Mouse (Mus musculus): ENCODE data around the gene Mcu.

Mcu gene

GRCm38 (mm10) chr10:59613276-59613675 is 3.2 kb downstream of the Mcu start:
- DNase-seq (ENCODE audit: low spot score in 2 of 2): no peak

GRCm38 (mm10) chr10:59604879-59605464 is 11.5 kb downstream of the Mcu start:
- no peak for DNase-seq (ENCODE audit: low spot score in 2 of 2)

GRCm38 (mm10) chr10:59603843-59604242 is 12.6 kb downstream of the Mcu start:
- DNase-seq (ENCODE audit: low spot score in 2 of 2): no peak

- DNase-seq (ENCODE audit: low spot score in 2 of 2): no peak
These were observed 13.6 kb downstream of the Mcu start for GRCm38 (mm10) chr10:59602891-59603290.

- DNase-seq (ENCODE audit: low spot score in 2 of 2): no peak
These were observed 14.4 kb downstream of the Mcu start for GRCm38 (mm10) chr10:59602043-59602442.

GRCm38 (mm10) chr10:59600516-59600915 is 16.0 kb downstream of the Mcu start:
- no peak for DNase-seq (ENCODE audit: low spot score in 2 of 2)

- no peak for DNase-seq (ENCODE audit: low spot score in 2 of 2)
These were observed 22.5 kb downstream of the Mcu start for GRCm38 (mm10) chr10:59593826-59594570.

GRCm38 (mm10) chr10:59590606-59591005 is 25.9 kb downstream of the Mcu start:
- DNase-seq (ENCODE audit: low spot score in 2 of 2): no peak

GRCm38 (mm10) chr10:59589856-59590255 is 26.6 kb downstream of the Mcu start:
- no peak for DNase-seq (ENCODE audit: low spot score in 2 of 2)

- no peak for DNase-seq (ENCODE audit: low spot score in 2 of 2)
These were observed 27.1 kb downstream of the Mcu start for GRCm38 (mm10) chr10:59589420-59589819.

- DNase-seq (ENCODE audit: low spot score in 2 of 2): no peak
These were observed 28.4 kb downstream of the Mcu start for GRCm38 (mm10) chr10:59588135-59588534.

GRCm38 (mm10) chr10:59586821-59587220 is 29.7 kb downstream of the Mcu start:
- DNase-seq (ENCODE audit: low spot score in 2 of 2): no peak

GRCm38 (mm10) chr10:59585621-59586020 is 30.9 kb downstream of the Mcu start:
- DNase-seq (ENCODE audit: low spot score in 2 of 2): no peak

GRCm38 (mm10) chr10:59581826-59582543 is 34.5 kb downstream of the Mcu start:
- no peak for DNase-seq (ENCODE audit: low spot score in 2 of 2)

GRCm38 (mm10) chr10:59580593-59581149 is 35.8 kb downstream of the Mcu start:
- DNase-seq (ENCODE audit: low spot score in 2 of 2): no peak

GRCm38 (mm10) chr10:59579645-59580044 is 36.8 kb downstream of the Mcu start:
- no peak for DNase-seq (ENCODE audit: low spot score in 2 of 2)

GRCm38 (mm10) chr10:59577871-59578801 is 38.4 kb downstream of the Mcu start:
- peak in 1 of 2 experiments; percentile 44 for DNase-seq (ENCODE audit: low spot score in 2 of 2)

- DNase-seq (ENCODE audit: low spot score in 2 of 2): no peak
These were observed 40.2 kb downstream of the Mcu start for GRCm38 (mm10) chr10:59576305-59576704.

GRCm38 (mm10) chr10:59571964-59572363 is 44.5 kb downstream of the Mcu start:
- no peak for DNase-seq (ENCODE audit: low spot score in 2 of 2)

GRCm38 (mm10) chr10:59571273-59571672 is 45.2 kb downstream of the Mcu start:
- DNase-seq (ENCODE audit: low spot score in 2 of 2): no peak

GRCm38 (mm10) chr10:59570780-59571179 is 45.7 kb downstream of the Mcu start:
- DNase-seq (ENCODE audit: low spot score in 2 of 2): no peak
